Mouse (Mus musculus) small intestine, adult 2 months (tissue): Measurements from ENCODE around the gene Gypa. TPM values are rescaled to one million over a fixed set of nuclear protein-coding genes. Genes with fewer than 3 reads are reported as not detected.
A peak's percentile ranks its signal among the peaks of the same experiment; 100 is the strongest.

Experiments
- H3K27ac ChIP-seq: fragments of 200-500 bp; 2 replicates; pipeline ENCODE4 v1.5.1; 2012; ENCODE audit warnings: low read depth, low read length, control low read depth, inconsistent platforms; ENCODE audit not compliant: insufficient read depth
- H3K27me3 ChIP-seq: fragments of 200-500 bp; 2 replicates; pipeline ENCODE4 v1.6.1; 2012; ENCODE audit warnings: mild to moderate bottlenecking, moderate library complexity, low read length, inconsistent platforms; ENCODE audit not compliant: control insufficient read depth, insufficient read depth
- H3K36me3 ChIP-seq: fragments of 200-500 bp; 2 replicates; pipeline ENCODE4 v1.6.1; 2012; ENCODE audit warnings: mild to moderate bottlenecking, low read length, control low read depth, inconsistent platforms; ENCODE audit not compliant: control insufficient read depth, insufficient read depth
- H3K4me1 ChIP-seq: fragments of 200-500 bp; 2 replicates; pipeline ENCODE4 v1.6.1; 2012; ENCODE audit warnings: low read length, inconsistent platforms, mixed read lengths; ENCODE audit not compliant: control insufficient read depth, insufficient read depth, insufficient read length
- H3K4me3 ChIP-seq: fragments of 200-500 bp; 2 replicates; pipeline ENCODE4 v1.5.1; 2012; ENCODE audit warnings: low read depth, mild to moderate bottlenecking, control low read depth, inconsistent platforms, low read length, moderate library complexity
- CTCF ChIP-seq: fragments of 200-500 bp; IDR thresholded peaks from 2 replicates; pipeline ENCODE4 v1.5.1; 2012; ENCODE audit warnings: low read depth, mild to moderate bottlenecking, control low read depth, inconsistent platforms, low read length, moderate library complexity, mixed read lengths; ENCODE audit not compliant: insufficient replicate concordance, insufficient read length; ENCODE audit errors: extremely low read depth
- POLR2A ChIP-seq: fragments of 200-500 bp; IDR thresholded peaks from 2 replicates; pipeline ENCODE4 v1.6.1; 2012; ENCODE audit warnings: low read depth, mild to moderate bottlenecking, control low read depth, inconsistent platforms, low read length, moderate library complexity
- WGBS: fragments of 180-500 bp; shearing (Covaris S2); methylation state at CpG from one replicate; pipeline ENCODE4 v1.1.7; 2018; 5-methylcytosine and 5-hydroxymethylcytosine counted together
- polyA plus RNA-seq: library from polyadenylated mRNA; depleted of rRNA; stranded (reverse); fragments of >200 nt; gene quantifications from 2 replicates; pipeline ENCODE4 v1.2.3, GENCODE M21; 2012; rRNA removed

The Gypa gene
- polyA plus RNA-seq = not detected in 2 replicates

- 15% methylated on average over 14 of the region's 14 CpGs for WGBS
- no peaks in the 10 kb centered on the region for H3K27me3 ChIP-seq
- no peaks in the 10 kb centered on the region for H3K36me3 ChIP-seq
- H3K4me1 ChIP-seq = peaks cover 2% of the 10 kb centered on the region; the same call in 1 of the 2 replicates
- no peak within 1 kb of the TSS for H3K27ac ChIP-seq
- H3K4me3 ChIP-seq = peak within 1 kb of the TSS; percentile 58
- TF ChIP-seq CTCF (no peak), POLR2A (no peak)
Observed at GRCm38 (mm10) chr8:80493523-80494345, at the start of gene Gypa. TSS of gene Gypa (plus strand) at chr8:80493781.

- Histone ChIP-seq H3K4me3 (no peak overlapping the region), H3K4me1 (no peaks in the 10 kb centered on the region), H3K36me3 (no peaks in the 10 kb centered on the region), H3K27ac (no peak overlapping the region), H3K27me3 (no peaks in the 10 kb centered on the region)
- 66% methylated on average over 4 of the region's 4 CpGs for WGBS
- TF ChIP-seq POLR2A = no peak
- no peak for TF ChIP-seq CTCF
Observed at GRCm38 (mm10) chr8:80444534-80445072, 49.0 kb upstream of the Gypa start.

- TF ChIP-seq POLR2A = no peak
- no peak for TF ChIP-seq CTCF
- 64% methylated on average over 4 of the region's 4 CpGs for WGBS
- Histone ChIP-seq H3K27ac (no peak overlapping the region), H3K4me1 (no peaks in the 10 kb centered on the region), H3K4me3 (no peak overlapping the region), H3K27me3 (no peaks in the 10 kb centered on the region), H3K36me3 (no peaks in the 10 kb centered on the region)
Observed at GRCm38 (mm10) chr8:80447217-80447616, 46.4 kb upstream of the Gypa start.

- TF ChIP-seq POLR2A (no peak), CTCF (no peak)
- Histone ChIP-seq H3K27ac (no peak overlapping the region), H3K4me1 (no peaks in the 10 kb centered on the region), H3K4me3 (no peak overlapping the region), H3K36me3 (no peaks in the 10 kb centered on the region), H3K27me3 (no peaks in the 10 kb centered on the region)
- 64% methylated on average over 19 of the region's 19 CpGs for WGBS
Observed at GRCm38 (mm10) chr8:80451938-80452690, 41.5 kb upstream of the Gypa start.

- TF ChIP-seq POLR2A (no peak), CTCF (no peak)
- Histone ChIP-seq H3K27ac (no peak overlapping the region), H3K4me1 (no peaks in the 10 kb centered on the region), H3K4me3 (no peak overlapping the region), H3K27me3 (no peaks in the 10 kb centered on the region), H3K36me3 (no peaks in the 10 kb centered on the region)
- WGBS = 18% methylated on average over 4 of the region's 4 CpGs
Observed at GRCm38 (mm10) chr8:80463450-80463917, 30.1 kb upstream of the Gypa start.

- H3K36me3 ChIP-seq = no peaks in the 10 kb centered on the region
- TF ChIP-seq CTCF (no peak), POLR2A (no peak)
- no peak overlapping the region for H3K4me3 ChIP-seq
- H3K4me1 ChIP-seq = no peaks in the 10 kb centered on the region
- no peaks in the 10 kb centered on the region for H3K27me3 ChIP-seq
- WGBS = 40% methylated on average over 7 of the region's 7 CpGs
- no peak overlapping the region for H3K27ac ChIP-seq
Observed at GRCm38 (mm10) chr8:80474971-80475370, 18.6 kb upstream of the Gypa start.

GRCm38 (mm10) chr8:80478156-80478555 lies 15.4 kb upstream of the Gypa start:
- TF ChIP-seq CTCF = no peak
- no peak for TF ChIP-seq POLR2A
- Histone ChIP-seq H3K4me1 (no peaks in the 10 kb centered on the region), H3K4me3 (no peak overlapping the region), H3K36me3 (no peaks in the 10 kb centered on the region), H3K27ac (no peak overlapping the region), H3K27me3 (no peaks in the 10 kb centered on the region)
- 77% methylated on average over 5 of the region's 5 CpGs for WGBS
